Mouse (Mus musculus): Measurements from ENCODE around the gene Gm10577.

The Gm10577 gene

DNA sequence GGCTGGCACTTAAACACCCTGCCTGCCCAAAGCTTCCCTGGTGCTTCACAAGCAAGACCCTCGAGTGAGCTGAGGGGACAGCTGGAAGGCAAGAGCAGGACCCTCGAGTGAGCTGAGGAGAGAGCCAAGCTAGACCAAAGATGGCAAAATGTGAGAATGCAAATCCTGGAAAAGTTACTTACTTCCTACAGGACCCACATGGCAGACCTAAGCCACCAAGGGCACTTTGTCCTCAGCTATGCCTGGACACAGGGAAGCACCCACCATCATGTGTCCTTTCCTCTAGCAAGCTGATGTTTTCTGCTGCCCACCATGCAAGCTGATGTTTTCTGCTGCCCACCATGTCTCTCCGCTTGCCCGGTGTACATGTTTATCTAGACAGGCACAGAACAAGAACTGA is at the start of gene Gm10577:
TSS of gene Gm10577 (minus strand) at position 101 of the 400 bp plus-strand sequence.
- DNase-seq: no peak

DNA sequence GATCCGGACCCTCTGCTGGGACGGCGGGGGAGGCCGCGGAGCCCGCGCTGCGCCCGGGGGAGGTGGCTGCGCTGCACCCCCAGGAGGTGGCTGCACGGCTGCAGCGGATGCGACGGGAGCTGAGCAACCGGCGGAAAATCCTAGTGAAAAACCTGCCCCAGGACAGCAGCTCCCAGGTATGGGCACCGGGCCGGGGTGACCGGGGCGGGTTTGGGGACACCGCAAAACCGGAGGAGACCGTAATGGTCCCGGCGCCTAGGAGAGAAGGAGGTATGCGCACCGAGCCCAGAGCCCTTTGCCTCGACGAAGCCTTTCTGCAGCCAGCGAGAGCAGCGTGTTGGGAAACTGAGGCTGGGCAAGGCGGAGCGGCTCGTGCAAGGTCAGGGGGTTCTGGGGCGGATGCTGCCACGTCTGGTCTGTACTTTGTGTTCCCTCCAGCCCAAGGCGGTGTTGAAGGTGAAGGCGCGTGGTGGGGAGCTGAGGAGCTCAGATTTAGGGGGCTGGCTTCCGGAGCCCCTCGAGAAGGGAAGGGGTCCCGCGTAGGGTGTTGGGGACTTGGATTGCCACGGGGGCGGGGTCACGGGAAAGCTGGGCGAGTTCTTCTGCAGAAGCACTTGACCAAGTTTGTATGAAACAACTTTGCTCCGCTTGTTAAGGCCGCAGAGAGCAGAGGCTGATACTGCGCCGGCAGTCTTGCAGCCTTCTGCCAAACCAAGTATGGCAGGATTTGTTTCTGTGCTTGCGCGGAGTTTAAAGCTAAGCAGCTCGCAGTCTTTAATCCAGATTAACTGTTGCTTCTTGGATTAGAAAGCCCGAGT is 48.9 kb upstream of the Gm10577 start:
- peak; percentile 31 to 39 for DNase-seq

DNA sequence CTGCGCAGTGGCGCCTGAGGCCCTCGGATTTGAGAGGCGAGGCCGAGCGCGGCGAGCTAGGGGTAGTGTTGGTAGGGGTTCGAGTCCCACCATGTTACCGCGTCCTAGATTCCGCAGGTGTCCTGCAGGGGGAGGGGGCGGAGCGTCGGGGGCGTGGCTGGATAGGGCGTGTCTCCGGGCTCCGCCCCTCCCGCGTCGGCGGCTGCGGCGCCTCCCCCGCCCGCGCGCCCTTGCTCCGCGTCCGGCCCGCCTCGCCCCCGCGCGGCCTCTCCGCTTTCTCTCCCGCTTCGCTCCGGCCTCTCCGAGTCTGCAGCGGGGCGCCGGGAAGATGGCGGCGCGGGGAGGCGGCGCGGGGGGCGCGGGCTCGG is 48.3 kb upstream of the Gm10577 start, which contains the start of gene Raver2:
TSS of gene Raver2 (plus strand) at position 198 of the 368 bp plus-strand sequence.
- peak; percentile 81 to 86 for DNase-seq

DNA sequence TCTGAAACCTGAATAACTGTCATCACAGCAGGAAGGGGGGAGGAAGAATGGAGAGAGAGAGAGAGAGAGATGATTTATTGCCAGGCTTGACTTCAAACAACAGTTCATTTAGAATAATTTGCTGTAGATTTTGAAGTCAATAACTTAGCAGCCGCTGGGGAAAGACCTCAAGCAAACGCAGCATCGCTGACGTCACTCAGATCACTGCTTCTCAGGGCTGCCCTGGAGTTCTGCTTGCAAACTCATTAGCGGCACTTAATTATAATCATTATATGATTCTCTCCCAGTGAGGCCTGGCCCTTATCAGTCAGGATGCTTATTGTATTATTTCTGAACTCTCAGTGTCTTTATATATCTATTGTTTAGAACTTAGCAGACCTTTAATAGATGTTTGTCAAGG is 45.9 kb upstream of the Gm10577 start:
- no peak for DNase-seq

- DNase-seq: peak; percentile 9 to 30
Observed at GRCm38 (mm10) chr4:101062146-101062545, 41.6 kb upstream of the Gm10577 start.

GRCm38 (mm10) chr4:101046576-101046975 is 26.1 kb upstream of the Gm10577 start:
- DNase-seq: no peak

- no peak for DNase-seq
Observed at GRCm38 (mm10) chr4:101044149-101044548, 23.7 kb upstream of the Gm10577 start.

DNA sequence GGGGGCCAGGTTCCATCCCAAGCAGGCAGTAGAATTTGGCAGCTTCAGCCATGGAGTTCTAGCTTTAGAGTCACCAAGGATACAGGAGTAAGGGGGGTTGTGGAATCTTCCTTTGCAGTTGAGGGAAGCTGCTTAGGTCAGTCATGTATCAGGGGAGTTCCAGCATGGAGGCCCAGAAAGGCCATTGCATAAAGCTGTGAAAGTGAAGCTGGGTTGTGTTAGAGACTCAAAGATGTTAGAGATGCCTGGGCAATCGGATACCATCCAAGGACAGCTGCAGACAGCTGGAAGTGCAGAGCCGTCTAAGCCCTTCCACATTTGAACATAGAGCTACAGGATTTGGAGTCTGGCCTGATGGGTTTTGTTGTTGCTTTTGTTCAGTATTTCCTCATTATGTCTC is 23.2 kb upstream of the Gm10577 start:
- DNase-seq: no peak

DNA sequence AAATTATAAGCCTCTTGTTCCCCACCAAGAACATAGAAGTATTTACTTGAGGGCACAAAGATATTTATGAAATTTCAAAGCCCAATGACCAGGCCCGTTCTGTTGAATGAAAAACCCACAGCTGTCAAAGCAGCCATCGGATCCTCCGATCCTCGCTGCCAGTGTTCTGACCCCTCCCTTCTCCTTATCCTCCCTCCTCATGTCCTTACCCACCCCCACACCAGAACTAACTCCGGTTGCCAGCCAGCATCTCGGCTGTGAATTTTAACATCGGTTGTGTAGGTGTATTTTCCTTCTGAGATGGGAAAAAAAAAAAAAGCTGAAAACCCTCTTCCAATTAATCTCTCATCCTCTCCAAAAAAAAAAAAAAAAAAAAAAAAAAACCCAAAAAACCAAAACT is 16.7 kb upstream of the Gm10577 start:
- no peak for DNase-seq

- peak; percentile 12 to 16 for DNase-seq
Observed at GRCm38 (mm10) chr4:101035131-101035530, 14.6 kb upstream of the Gm10577 start.

DNA sequence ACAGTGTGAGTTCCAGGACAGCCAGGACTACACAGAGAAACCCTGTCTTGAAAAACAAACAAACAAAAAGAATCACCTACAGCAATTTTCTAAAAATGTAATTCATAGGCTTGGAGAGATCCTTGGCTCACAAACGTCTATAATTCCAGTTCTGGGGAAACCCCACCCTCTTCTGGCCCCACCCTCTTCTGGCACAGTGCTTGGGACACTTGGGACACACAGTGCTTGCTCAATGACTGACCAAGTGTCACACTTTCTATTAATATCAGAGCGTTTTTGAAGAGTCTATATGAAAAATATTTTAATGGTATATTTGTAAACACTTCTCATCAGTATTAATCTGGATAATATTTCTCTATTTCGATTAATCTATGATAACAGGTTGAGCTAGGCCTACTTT is 12.6 kb upstream of the Gm10577 start:
- DNase-seq: no peak

GRCm38 (mm10) chr4:101027852-101028411 is 7.4 kb upstream of the Gm10577 start:
- DNase-seq: no peak

GRCm38 (mm10) chr4:101026995-101027394 is 6.5 kb upstream of the Gm10577 start:
- no peak for DNase-seq

DNA sequence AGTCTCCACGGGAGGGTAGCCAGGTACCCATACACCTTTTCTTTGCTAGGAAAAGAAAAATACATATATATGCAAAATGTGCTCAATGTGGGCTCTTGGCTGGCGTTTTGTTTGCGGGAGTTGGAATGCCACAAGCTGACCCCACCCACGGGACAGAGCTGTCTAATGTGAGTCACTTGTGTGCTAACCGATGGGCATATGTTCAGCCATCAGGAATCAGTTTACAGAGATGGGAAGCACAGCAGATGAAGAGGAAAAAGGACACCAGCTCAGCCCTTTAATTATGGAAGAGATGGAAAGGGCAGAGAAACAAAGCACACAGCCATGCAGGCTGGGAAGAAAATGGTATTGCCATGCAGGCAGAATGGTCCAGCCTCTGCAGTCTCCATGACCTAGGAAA is 6.1 kb upstream of the Gm10577 start:
- DNase-seq: no peak

- no peak for DNase-seq
Observed at GRCm38 (mm10) chr4:101017806-101018205, 2.7 kb downstream of the Gm10577 start.

DNA sequence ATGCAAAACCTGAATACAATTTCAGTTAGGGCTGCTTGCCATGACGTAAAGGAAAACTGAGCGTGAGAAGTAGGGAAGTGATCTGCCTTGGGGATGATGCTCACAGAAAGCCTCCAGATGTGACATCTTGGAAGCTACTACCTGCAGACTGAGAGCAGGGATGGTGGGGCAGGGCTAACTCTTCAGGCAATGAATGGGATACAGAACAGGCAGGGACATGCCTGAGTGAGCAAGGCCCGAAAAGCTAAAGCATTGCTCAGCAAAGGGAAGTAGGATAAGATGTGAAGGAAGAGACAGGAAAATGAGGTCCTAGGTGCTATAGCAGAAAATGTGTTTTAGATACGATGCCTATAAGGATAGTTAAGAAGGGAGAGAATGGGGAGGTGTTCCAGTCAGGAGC is 11.4 kb downstream of the Gm10577 start:
- no peak for DNase-seq

GRCm38 (mm10) chr4:101008362-101008769 is 12.1 kb downstream of the Gm10577 start:
- DNase-seq: no peak

GRCm38 (mm10) chr4:101002961-101003360 is 17.5 kb downstream of the Gm10577 start:
- no peak for DNase-seq

DNA sequence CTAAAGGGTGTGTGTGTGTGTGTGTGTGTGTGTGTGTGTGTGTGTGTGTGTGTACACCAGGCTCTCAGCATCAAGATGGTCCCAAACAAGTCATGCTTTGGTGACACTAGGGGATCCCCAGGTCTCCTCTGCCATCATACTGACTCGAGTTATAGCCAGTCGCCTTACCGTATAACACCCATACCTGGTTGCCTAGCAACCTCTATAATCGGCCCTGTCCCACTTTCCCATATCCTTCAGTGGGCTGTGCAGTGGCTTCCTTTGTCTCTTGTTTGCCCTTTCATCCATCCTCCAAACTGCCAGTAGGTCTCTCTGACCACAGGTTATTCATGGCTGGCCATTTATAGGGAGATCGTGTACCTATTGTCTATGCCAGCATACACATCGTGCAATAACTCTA is 19.4 kb downstream of the Gm10577 start:
- no peak for DNase-seq

GRCm38 (mm10) chr4:101000622-101001021 is 19.9 kb downstream of the Gm10577 start:
- DNase-seq: no peak

GRCm38 (mm10) chr4:100998906-100999305 is 21.6 kb downstream of the Gm10577 start:
- DNase-seq: peak in 1 of 2 experiments; percentile 30

DNA sequence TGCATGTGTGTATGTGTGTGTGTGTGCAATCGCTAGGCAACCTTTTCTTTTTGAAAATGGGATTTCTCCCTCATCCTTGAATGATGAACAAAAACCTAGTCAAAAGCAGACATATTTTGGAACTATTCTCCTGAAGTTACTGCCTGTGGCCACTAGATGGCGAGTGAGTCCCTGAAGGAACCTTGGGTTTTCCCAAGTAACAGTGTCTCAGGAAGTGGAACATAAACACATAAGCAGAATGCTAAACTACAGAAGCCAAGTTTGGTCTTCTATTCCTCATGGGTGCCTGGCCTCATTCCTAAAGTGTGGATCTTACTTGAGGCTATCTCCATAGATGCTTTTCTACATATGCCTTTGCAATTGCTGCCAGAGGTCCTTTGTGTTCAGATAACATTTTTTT is 22.4 kb downstream of the Gm10577 start:
- peak; percentile 77 to 82 for DNase-seq

- no peak for DNase-seq
Observed at GRCm38 (mm10) chr4:100996060-100996651, 24.3 kb downstream of the Gm10577 start.

DNA sequence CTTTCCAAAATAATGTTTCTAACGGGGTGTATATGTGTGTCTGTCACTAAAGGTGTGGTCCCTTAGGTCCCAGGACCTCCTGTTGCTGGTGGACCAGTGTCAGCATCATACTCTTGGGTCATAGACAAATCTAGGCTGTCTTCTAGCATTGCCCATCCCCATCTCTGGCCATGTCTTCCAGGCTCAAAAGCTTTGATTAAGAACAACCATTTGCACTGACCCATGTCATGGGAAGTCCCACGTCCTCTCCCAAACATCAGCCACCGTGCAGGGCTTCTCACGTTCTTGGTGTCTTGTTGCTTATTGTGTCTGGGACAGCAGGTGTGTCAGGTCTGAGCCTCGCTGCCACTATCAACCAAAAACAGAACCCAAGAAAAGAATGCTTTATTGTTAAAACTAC is 24.9 kb downstream of the Gm10577 start:
- no peak for DNase-seq
